Mouse (Mus musculus): ENCODE data around the gene Iffo2. TPM values are rescaled to one million over a fixed set of nuclear protein-coding genes. Genes with fewer than 3 reads are reported as not detected.

Gene Iffo2
- total RNA-seq, 1 experiment from 2014 or later, result 11.7 TPM

DNA sequence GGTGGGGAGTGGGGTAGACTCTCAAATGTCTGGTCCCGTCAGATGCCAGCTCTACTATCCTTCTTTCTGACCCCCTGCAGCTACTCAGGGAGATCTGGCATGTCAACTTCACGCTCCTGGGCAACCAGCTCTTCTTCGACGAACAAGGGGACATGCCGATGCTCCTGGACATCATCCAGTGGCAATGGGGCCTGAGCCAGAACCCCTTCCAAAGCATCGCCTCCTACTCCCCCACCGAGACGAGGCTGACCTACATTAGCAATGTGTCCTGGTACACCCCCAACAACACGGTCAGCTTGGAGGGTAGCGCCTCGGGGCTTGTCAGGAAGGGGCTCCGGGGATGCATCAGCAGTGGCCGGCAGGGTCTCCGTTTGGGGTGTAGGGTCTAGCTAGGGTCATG is 131.5 kb downstream of the Iffo2 start:
- ATAC-seq (replicated peaks; ENCODE audit: insufficient number of reproducible peaks, low FRiP score, low TSS enrichment, poor library complexity, severe bottlenecking), result no peak

DNA sequence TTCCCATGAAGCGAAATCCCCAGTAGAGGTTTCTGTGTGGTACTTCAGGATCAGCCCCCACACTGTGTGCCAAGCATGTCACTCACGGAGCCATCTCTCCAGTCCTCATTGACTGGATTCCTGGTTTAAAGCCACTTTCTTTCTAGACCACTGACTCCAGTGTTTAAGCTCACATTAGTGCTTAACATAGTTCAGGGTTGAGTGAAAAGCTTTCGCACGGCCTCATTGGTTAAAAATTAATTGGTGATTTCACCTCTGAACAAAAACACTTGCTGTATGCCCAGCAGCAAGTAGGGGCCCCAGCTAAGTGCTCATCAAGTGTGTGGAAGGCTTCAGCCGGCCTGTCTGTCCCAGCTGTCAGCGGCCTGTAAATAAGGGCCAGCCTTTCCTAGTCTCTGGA is 137.3 kb downstream of the Iffo2 start:
- no peak for ATAC-seq (replicated peaks; ENCODE audit: insufficient number of reproducible peaks, low FRiP score, low TSS enrichment, poor library complexity, severe bottlenecking)

DNA sequence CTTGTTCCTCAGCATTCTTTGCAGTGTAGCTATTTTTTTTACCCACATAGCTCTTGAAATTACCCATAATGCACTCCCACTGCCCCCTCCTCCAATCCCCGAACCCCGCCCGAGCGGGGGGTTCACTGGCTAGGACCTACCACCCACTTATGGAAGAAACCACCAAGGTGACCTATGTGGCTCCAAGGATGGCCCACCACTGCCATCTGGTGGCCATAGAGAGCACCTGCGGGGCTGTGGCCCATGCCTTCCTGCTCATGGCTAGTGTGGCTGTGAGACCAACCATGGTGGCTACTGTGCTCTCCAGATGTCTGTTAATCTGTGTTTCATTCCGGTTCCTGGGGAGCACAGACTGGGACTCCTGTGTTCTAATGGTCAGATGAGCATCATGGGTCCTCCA is 139.5 kb downstream of the Iffo2 start:
- ATAC-seq (replicated peaks; ENCODE audit: insufficient number of reproducible peaks, low FRiP score, low TSS enrichment, poor library complexity, severe bottlenecking), result peak; percentile 82

Other genes with a start within 250 kb of the Iffo2 start
- gene Pqlc2, start 219.8 kb upstream of the Iffo2 start, total RNA-seq (2017), result 6.1 to 12.0 TPM (median 6.4 TPM) in 3 replicates
- gene Akr7a5, start 219.8 kb upstream of the Iffo2 start, total RNA-seq (2017), result 3.6 to 7.3 TPM (median 4.8 TPM) in 3 replicates
- gene Mrto4, start 178.0 kb upstream of the Iffo2 start, total RNA-seq (2017), result 20.8 to 41.9 TPM (median 26.8 TPM) in 3 replicates
- gene Emc1, start 178.0 kb upstream of the Iffo2 start, total RNA-seq (2017), result 14.3 to 34.6 TPM (median 21.9 TPM) in 3 replicates
- 38.5 to 107 TPM (median 47.9 TPM) in 3 replicates for gene Ubr4, start 177.9 kb upstream of the Iffo2 start, total RNA-seq (2017)
- 1.4 TPM in 1 of 3 replicates, not detected in the others for gene Gm21969, start 72.6 kb downstream of the Iffo2 start, total RNA-seq (2017)
- gene Aldh4a1, start 92.3 kb downstream of the Iffo2 start, total RNA-seq (2017), result 4.5 to 8.5 TPM (median 6.2 TPM) in 3 replicates
- 0.53 TPM in 1 of 3 replicates, not detected in the others for gene Tas1r2, start 123.0 kb downstream of the Iffo2 start, total RNA-seq (2017)

All from monocyte, adult 5-6 weeks (primary cell).